In the genomic region with DNA sequence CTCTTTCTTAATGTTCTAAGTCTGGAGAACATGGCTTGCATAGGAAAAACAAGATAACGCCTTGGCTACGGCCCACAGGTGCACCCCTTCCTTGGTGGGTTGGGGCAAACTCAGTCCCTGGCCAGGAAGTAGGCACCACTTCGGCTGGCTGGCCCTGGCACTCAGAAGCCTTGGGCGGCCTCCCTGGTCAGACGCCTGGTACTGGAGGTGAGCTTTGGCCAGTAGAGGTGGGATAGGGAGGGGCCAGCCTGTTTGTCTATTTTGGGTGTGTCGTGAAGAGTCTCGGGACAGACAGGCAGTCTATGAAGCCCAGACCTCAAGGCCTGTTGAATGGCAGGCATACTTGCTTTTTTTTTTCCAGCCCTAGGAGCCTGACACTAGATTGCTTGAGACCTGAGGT, we compare ENCODE assay signal across 19 mouse cellular contexts. TPM values are rescaled to one million over a fixed set of nuclear protein-coding genes. Genes with fewer than 3 reads are reported as not detected.
DNase-seq lines count a peak whose midpoint lies in the region; ATAC-seq and TF ChIP-seq lines count a peak whose summit lies in the region.
"Had no signal": no experiment of that assay in that cellular context is flagged by ENCODE, and none has a peak within 500 bp of the region (broad histone marks: within the 10 kb centered on the region; RNA-seq: fewer than 3 reads in every experiment).

No protein-coding gene starts in this region.

- peaks cover 7% of the 10 kb centered on the region; the same call in 1 of the 2 replicates for H3K4me1 ChIP-seq in embryonic facial prominence, embryonic 13.5 days
- H3K4me1 ChIP-seq in embryonic facial prominence, embryonic 10.5 days, result peaks cover 9% of the 10 kb centered on the region
- H3K4me1 ChIP-seq in kidney, embryonic 16.5 days (ENCODE audit: insufficient read depth, low read length), result 0 out of 2 replicates have a peak, but pooled peaks cover 6% of the 10 kb centered on the region
- H3K4me1 ChIP-seq in lung, postnatal 0 days (ENCODE audit: insufficient read depth, low read depth, low read length), result no peaks in the 10 kb centered on the region
- H3K4me1 ChIP-seq in limb, embryonic 15.5 days, result peaks cover 12% of the 10 kb centered on the region
- H3K4me1 ChIP-seq: liver, embryonic 13.5 days; stomach, embryonic 15.5 days had no signal

- no peaks in the 10 kb centered on the region for H3K36me3 ChIP-seq in embryonic facial prominence, embryonic 13.5 days
- no peaks in the 10 kb centered on the region for H3K36me3 ChIP-seq in embryonic facial prominence, embryonic 10.5 days (replicated peaks)
- no peaks in the 10 kb centered on the region for H3K36me3 ChIP-seq in kidney, embryonic 16.5 days (ENCODE audit: insufficient read depth, low read length)
- H3K36me3 ChIP-seq in lung, postnatal 0 days (ENCODE audit: insufficient read depth, low read length), result no peaks in the 10 kb centered on the region
- no peaks in the 10 kb centered on the region for H3K36me3 ChIP-seq in limb, embryonic 15.5 days
- H3K36me3 ChIP-seq: G1E; hindbrain, embryonic 13.5 days; liver, embryonic 13.5 days; stomach, embryonic 15.5 days had no signal

- no peak overlapping the region for H3K4me3 ChIP-seq in embryonic facial prominence, embryonic 13.5 days
- H3K4me3 ChIP-seq in embryonic facial prominence, embryonic 10.5 days, result no peak overlapping the region
- H3K4me3 ChIP-seq in kidney, embryonic 16.5 days (ENCODE audit: low read length), result no peak overlapping the region
- no peak overlapping the region for H3K4me3 ChIP-seq in lung, postnatal 0 days (ENCODE audit: low read depth, low read length)
- no peak overlapping the region; the same call in 1 of the 2 replicates for H3K4me3 ChIP-seq in limb, embryonic 15.5 days
- H3K4me3 ChIP-seq: erythroblast, embryonic 14.5 days; hindbrain, embryonic 13.5 days; liver, embryonic 13.5 days; megakaryocyte, embryonic 14.5 days; stomach, embryonic 15.5 days had no signal

- no peak for DNase-seq in embryonic facial prominence, embryonic 10.5 days (ENCODE audit: low spot score)
- DNase-seq in kidney, adult 11 months, result peak; percentile 78
- DNase-seq in lung, postnatal 36 days, result peak; percentile 17
- DNase-seq in lung, postnatal 0 days (ENCODE audit: low spot score), result no peak
- DNase-seq: forebrain, postnatal 0 days; layer of hippocampus, postnatal 36 days; liver, embryonic 13.5 days; thymus, postnatal 14 days had no signal

- no peak for TF ChIP-seq CTCF in lung, postnatal 0 days (IDR thresholded peaks at IDR 0.05)

- H3K9me3 ChIP-seq in embryonic facial prominence, embryonic 13.5 days, result no peaks in the 10 kb centered on the region
- H3K9me3 ChIP-seq in embryonic facial prominence, embryonic 10.5 days, result no peaks in the 10 kb centered on the region
- H3K9me3 ChIP-seq in kidney, embryonic 16.5 days (ENCODE audit: low read length), result no peaks in the 10 kb centered on the region
- H3K9me3 ChIP-seq in lung, postnatal 0 days (ENCODE audit: low read length), result no peaks in the 10 kb centered on the region
- no peaks in the 10 kb centered on the region for H3K9me3 ChIP-seq in limb, embryonic 15.5 days
- H3K9me3 ChIP-seq: G1E; hindbrain, embryonic 13.5 days; liver, embryonic 13.5 days; megakaryocyte, embryonic 14.5 days; stomach, embryonic 15.5 days had no signal

- no peak overlapping the region for H3K4me2 ChIP-seq in embryonic facial prominence, embryonic 13.5 days
- H3K4me2 ChIP-seq in kidney, embryonic 16.5 days (replicated peaks; ENCODE audit: low read depth, low read length), result no peak overlapping the region
- H3K4me2 ChIP-seq in lung, postnatal 0 days (replicated peaks; ENCODE audit: low read depth, low read length), result no peak overlapping the region
- H3K4me2 ChIP-seq in limb, embryonic 15.5 days, result 0 out of 2 replicates have a peak overlapping the region, but pooled peaks have one; percentile 10
- H3K4me2 ChIP-seq: hindbrain, embryonic 13.5 days; liver, embryonic 13.5 days; stomach, embryonic 15.5 days had no signal

- no peak overlapping the region for H3K9ac ChIP-seq in embryonic facial prominence, embryonic 13.5 days
- H3K9ac ChIP-seq in kidney, embryonic 16.5 days (replicated peaks; ENCODE audit: low read length), result no peak overlapping the region
- H3K9ac ChIP-seq in lung, postnatal 0 days (replicated peaks; ENCODE audit: low read depth), result no peak overlapping the region
- H3K9ac ChIP-seq in limb, embryonic 15.5 days, result no peak overlapping the region
- H3K9ac ChIP-seq: forebrain, postnatal 0 days; hindbrain, embryonic 13.5 days; liver, embryonic 13.5 days; stomach, embryonic 15.5 days had no signal

- TF ChIP-seq EP300 in lung, postnatal 0 days (IDR thresholded peaks at IDR 0.05), result no peak

- WGBS in embryonic facial prominence, embryonic 13.5 days, result 87% methylated on average over 7 of the region's 7 CpGs
- WGBS in embryonic facial prominence, embryonic 10.5 days, result 88% methylated on average over 7 of the region's 7 CpGs
- 79% methylated on average over 7 of the region's 7 CpGs for WGBS in kidney, embryonic 16.5 days
- 62% methylated on average over 7 of the region's 7 CpGs for WGBS in lung, postnatal 0 days
- 63% methylated on average over 7 of the region's 7 CpGs for WGBS in limb, embryonic 15.5 days

- peak overlapping the region; percentile 19; the same call in 1 of the 2 replicates for H3K27ac ChIP-seq in embryonic facial prominence, embryonic 13.5 days
- H3K27ac ChIP-seq in embryonic facial prominence, embryonic 10.5 days (replicated peaks), result no peak overlapping the region
- no peak overlapping the region for H3K27ac ChIP-seq in kidney, embryonic 16.5 days (ENCODE audit: low read length)
- no peak overlapping the region for H3K27ac ChIP-seq in lung, postnatal 0 days (ENCODE audit: low read length)
- peak overlapping the region; percentile 72 for H3K27ac ChIP-seq in limb, embryonic 15.5 days
- H3K27ac ChIP-seq: hindbrain, embryonic 13.5 days; liver, embryonic 13.5 days; stomach, embryonic 15.5 days had no signal

- ATAC-seq in embryonic facial prominence, embryonic 13.5 days (ENCODE audit: insufficient number of reproducible peaks, insufficient read depth, low FRiP score, low TSS enrichment, low read depth), result no peak
- ATAC-seq in kidney, embryonic 16.5 days (ENCODE audit: low FRiP score, low TSS enrichment), result no peak
- no peak for ATAC-seq in lung, postnatal 0 days
- no peak for ATAC-seq in limb, embryonic 15.5 days (ENCODE audit: insufficient number of reproducible peaks, low FRiP score, low TSS enrichment, low read depth)
- ATAC-seq in CD4-positive, CD25-positive, alpha-beta regulatory T cell, adult 4 months, result no peak
- ATAC-seq: forebrain, postnatal 0 days had no signal

- peaks cover 42% of the 10 kb centered on the region for H3K27me3 ChIP-seq in embryonic facial prominence, embryonic 13.5 days
- H3K27me3 ChIP-seq in embryonic facial prominence, embryonic 10.5 days (replicated peaks; ENCODE audit: low read depth, poor library complexity, severe bottlenecking), result peaks cover 52% of the 10 kb centered on the region
- H3K27me3 ChIP-seq in kidney, embryonic 16.5 days (ENCODE audit: insufficient read depth, low read length), result peaks cover 36% of the 10 kb centered on the region
- no peaks in the 10 kb centered on the region for H3K27me3 ChIP-seq in lung, postnatal 0 days (replicated peaks; ENCODE audit: insufficient read depth, low read length)
- peaks cover 36% of the 10 kb centered on the region for H3K27me3 ChIP-seq in limb, embryonic 15.5 days

RNA-seq across cellular contexts. Expression of a gene that starts 2.5 kb away (rescaled TPM):
- polyA plus RNA-seq in embryonic facial prominence, embryonic 13.5 days (2015; fragmentation: Nextera tagmentation; extraction: Ambion mirVana), result 5.9 and 7.0 TPM in 2 replicates
- not detected in 2 replicates for polyA plus RNA-seq in embryonic facial prominence, embryonic 10.5 days (2016; fragmentation: Nextera tagmentation; extraction: Ambion mirVana)
- polyA plus RNA-seq in kidney, embryonic 16.5 days (2015; fragmentation: Nextera tagmentation; extraction: Ambion mirVana), result not detected in 2 replicates
- not detected in 2 replicates for polyA plus RNA-seq in lung, postnatal 0 days (2015; fragmentation: Nextera tagmentation; extraction: Ambion mirVana)
- polyA plus RNA-seq in limb, embryonic 15.5 days (2015; fragmentation: Nextera tagmentation; extraction: Ambion mirVana), result 46.8 and 84.6 TPM in 2 replicates
- not detected for polyA plus RNA-seq in CD4-positive, CD25-positive, alpha-beta regulatory T cell, adult 4 months (2017; shearing (Covaris generic))
- polyA plus RNA-seq: C2C12; erythroblast, embryonic 14.5 days; G1E; gonadal fat pad, adult 2 months; liver, embryonic 13.5 days; stomach, embryonic 15.5 days had no signal

RNA-seq across cellular contexts. Expression of a gene that starts 37.1 kb away (rescaled TPM):
- polyA plus RNA-seq in embryonic facial prominence, embryonic 13.5 days (2015; fragmentation: Nextera tagmentation; extraction: Ambion mirVana), result not detected in 2 replicates
- not detected in 2 replicates for polyA plus RNA-seq in embryonic facial prominence, embryonic 10.5 days (2016; fragmentation: Nextera tagmentation; extraction: Ambion mirVana)
- polyA plus RNA-seq in kidney, embryonic 16.5 days (2015; fragmentation: Nextera tagmentation; extraction: Ambion mirVana), result 0.84 and 1.2 TPM in 2 replicates
- polyA plus RNA-seq in lung, postnatal 0 days (2015; fragmentation: Nextera tagmentation; extraction: Ambion mirVana), result 2.9 and 4.8 TPM in 2 replicates
- not detected in 2 replicates for polyA plus RNA-seq in limb, embryonic 15.5 days (2015; fragmentation: Nextera tagmentation; extraction: Ambion mirVana)
- polyA plus RNA-seq in CD4-positive, CD25-positive, alpha-beta regulatory T cell, adult 4 months (2017; shearing (Covaris generic)), result not detected
- polyA plus RNA-seq: C2C12; erythroblast, embryonic 14.5 days; G1E had no signal

Comparison
In these comparisons a context has a peak if more than half of its experiments do, and no peak if none do; other contexts are left out.
1. H3K27ac ChIP-seq: peak in embryonic facial prominence, embryonic 13.5 days (single experiment) and limb, embryonic 15.5 days (single experiment); none in embryonic facial prominence, embryonic 10.5 days (single experiment), kidney, embryonic 16.5 days (single experiment) and lung, postnatal 0 days (single experiment).
2. DNase-seq: peak in kidney, adult 11 months (single experiment) and lung, postnatal 36 days (single experiment); none in embryonic facial prominence, embryonic 10.5 days (single experiment) and lung, postnatal 0 days (single experiment).